Mouse (Mus musculus) Patski (cell line): ENCODE data around the gene Naa50. TPM values are rescaled to one million over a fixed set of nuclear protein-coding genes. Genes with fewer than 3 reads are reported as not detected.

Experiments used
- ATAC-seq: fragments of 100-300 bp; one replicate; pipeline ENCODE4 v1.8.0; 2021
- CTCF ChIA-PET: fragments of 350-600 bp; sonication (Branson Sonifier 250); formaldehyde crosslinking; loops from one replicate; lab custom pipeline; 2022; ENCODE audit warnings: inconsistent platforms; lab: Charles Lee
- POLR2A ChIA-PET: fragments of 350-600 bp; sonication (Branson Sonifier 250); formaldehyde crosslinking; loops from one replicate; lab custom pipeline; 2022; ENCODE audit warnings: antibody characterized with exemption, inconsistent platforms; lab: Charles Lee
- DNase-seq: peaks from one replicate; pipeline ENCODE4 v3.0.0-alpha.2; 2011; ENCODE audit warnings: low read depth, low spot score
- H3K27me3 ChIP-seq: fragments of 371-371 bp; one replicate; pipeline ENCODE4 v1.5.1; 2021
- CTCF ChIP-seq: fragments of 100-300 bp; IDR thresholded peaks from one replicate; pipeline ENCODE4 v1.5.1; 2021
- in situ Hi-C: fragments of 300-500 bp; cut with MboI; formaldehyde crosslinking; loops from 3 replicates; pipeline ENCODE4 v1.11.1; 2018; ENCODE audit warnings: low pct_unique_long_range_greater_than_20kb, mixed read lengths
- polyA plus RNA-seq: library from polyadenylated mRNA; unstranded; gene quantifications from one replicate; pipeline ENCODE4 v1.2.3, GENCODE M21; 2021

Naa50 gene
- polyA plus RNA-seq, 1 experiment from 2014 or later, result 73.3 TPM

DNA sequence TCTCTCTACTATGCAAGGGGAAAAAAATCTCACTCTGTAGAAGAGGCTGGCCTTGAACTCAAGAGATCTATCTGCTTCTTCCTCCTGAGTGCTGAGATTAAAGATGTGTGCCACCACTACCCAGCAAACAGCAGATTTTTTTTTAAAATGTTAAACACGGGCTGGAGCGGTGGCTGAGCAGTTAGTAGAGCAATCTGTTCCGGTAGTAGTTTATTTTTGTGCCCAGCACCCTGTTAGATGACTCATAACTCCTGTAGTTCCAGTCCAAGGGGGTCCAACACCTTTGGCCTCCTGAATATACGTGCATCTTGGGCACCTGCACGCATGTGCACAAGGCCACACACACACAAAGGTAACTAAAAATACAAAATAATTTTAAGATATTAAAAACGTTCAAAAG is 17.1 kb upstream of the Naa50 start:
- H3K27me3 ChIP-seq, result no peaks in the 10 kb centered on the region
- in situ Hi-C loops, result no loop called here
- CTCF ChIA-PET, result no interaction called here
- no peak for TF ChIP-seq CTCF
- ATAC-seq, result peak; percentile 10
- POLR2A ChIA-PET, result no interaction called here
- no peak for DNase-seq

DNA sequence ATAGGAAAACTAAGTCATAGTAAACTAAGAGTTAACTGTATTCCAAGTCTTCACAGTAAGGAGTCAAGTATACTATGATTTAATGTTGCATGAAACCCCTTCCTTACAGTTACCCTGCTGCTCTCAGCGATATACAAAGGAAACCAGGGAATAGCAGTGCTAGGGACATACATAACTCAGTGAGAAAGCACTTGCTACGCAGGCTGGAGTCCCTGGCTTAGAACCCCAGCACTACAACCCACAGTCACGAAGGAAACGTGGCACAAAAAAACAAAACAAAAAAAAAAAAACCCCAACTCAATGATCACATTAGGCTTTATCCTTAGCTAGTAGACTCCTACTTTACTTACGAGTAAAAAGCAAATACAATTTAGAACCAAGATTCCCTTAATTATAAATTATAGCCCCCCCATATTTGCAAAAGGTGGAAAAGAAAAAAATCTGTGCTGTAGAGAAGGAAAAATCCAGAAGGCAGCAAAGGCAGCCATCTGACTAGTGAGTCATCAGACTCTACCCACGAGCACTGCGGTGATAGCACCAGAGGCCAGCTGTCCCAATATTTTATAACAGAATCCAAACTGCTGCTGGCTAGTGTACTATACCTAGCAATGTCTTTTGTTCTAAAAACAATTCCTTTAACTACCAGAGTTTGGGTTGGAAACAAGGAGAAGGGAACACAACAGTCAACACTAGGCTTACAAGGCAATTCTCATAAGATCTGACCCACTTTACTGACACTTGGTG is 16.5 kb upstream of the Naa50 start:
- in situ Hi-C loops, result no loop called here
- ATAC-seq, result peak; percentile 86

DNA sequence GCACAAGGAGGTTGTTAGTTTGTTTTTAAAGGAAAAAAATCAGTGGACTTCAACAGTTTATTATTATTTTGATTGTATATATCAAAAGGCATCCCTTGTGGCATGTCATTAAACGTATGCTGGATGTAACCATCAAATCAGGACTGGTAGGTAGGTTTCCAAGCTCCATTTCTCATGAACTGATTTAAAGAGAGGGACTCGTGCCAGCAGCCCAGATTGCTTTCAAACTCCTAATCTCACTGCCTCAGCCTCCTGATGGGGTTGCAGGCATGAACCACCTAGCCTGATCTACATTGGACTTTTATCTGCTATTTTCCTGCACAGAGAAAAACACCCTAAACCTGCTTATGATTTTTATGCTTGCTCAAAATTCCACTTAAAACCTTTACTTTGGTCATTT is 15.8 kb upstream of the Naa50 start:
- POLR2A ChIA-PET, result no interaction called here

More for the DNA sequence above, 16.5 kb upstream of the Naa50 start:
- DNase-seq, result no peak
- POLR2A ChIA-PET, result no interaction called here
- TF ChIP-seq CTCF, result no peak
- H3K27me3 ChIP-seq, result no peaks in the 10 kb centered on the region
- CTCF ChIA-PET, result interaction anchor here (0.6 to 1.9 kb wide), 3 partner anchors 10 to 33 kb away, joined by 4 to 5 read pairs (median 4); no protein-coding TSS in a partner anchor

DNA sequence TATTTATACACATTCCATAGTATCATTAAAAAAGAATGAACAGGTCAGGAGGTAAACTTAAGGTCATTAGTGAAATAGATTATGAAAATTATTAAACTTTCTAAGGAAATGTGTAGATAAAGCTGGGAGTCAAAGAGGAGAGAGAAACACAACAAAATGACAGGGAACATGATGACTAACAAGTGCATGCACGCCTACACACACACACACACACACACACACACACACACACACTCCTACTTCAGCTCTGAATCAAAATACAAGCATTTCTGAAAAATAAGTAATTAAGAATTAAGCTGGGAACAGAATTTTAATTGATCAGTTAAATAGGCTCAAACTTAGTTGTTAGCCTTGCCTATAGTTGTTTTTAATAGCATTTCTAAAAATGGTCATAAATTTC is 14.9 kb upstream of the Naa50 start:
- in situ Hi-C loops, result loop anchor here (25.0 kb wide), 1 partner anchor 1038 kb away; the partner anchor contains the start of genes Atg3 and Slc35a5
- ATAC-seq (no peak), DNase-seq (no peak)
- ChIA-PET POLR2A (interaction anchor here (0.5 kb wide), 1 partner anchor 48 kb away, joined by 3 read pairs; no protein-coding TSS in a partner anchor), CTCF (interaction anchor here (1.3 to 1.9 kb wide), 2 partner anchors 9 to 18 kb away, joined by 3 to 5 read pairs; no protein-coding TSS in a partner anchor)
- no peaks in the 10 kb centered on the region for H3K27me3 ChIP-seq
- TF ChIP-seq CTCF, result no peak

More for the DNA sequence above, 15.8 kb upstream of the Naa50 start:
- CTCF ChIA-PET, result interaction anchor here (0.6 to 1.9 kb wide), 3 partner anchors 10 to 32 kb away, joined by 4 to 5 read pairs (median 4); no protein-coding TSS in a partner anchor
- TF ChIP-seq CTCF, result no peak
- ATAC-seq (no peak), DNase-seq (no peak)
- H3K27me3 ChIP-seq, result no peaks in the 10 kb centered on the region
- in situ Hi-C loops, result no loop called here

DNA sequence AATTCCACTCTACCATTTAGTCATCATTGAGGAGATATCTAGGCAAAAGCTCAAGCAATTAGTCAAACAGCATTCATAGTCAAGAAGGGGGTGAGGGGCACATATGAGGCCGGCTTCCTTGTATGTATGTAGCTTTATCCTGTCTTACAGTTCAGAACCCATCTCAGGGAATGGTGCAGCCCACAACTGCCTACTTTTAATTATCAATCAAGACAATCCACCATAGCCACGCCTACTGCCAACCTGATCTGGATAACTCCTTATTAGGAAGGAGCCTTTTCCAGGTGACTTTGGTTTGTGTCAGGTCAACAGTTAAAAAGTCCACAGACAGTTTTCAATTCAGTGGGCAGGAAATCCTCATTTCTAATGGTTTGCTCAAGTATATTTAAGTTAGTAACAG is 14.2 kb upstream of the Naa50 start:
- CTCF ChIA-PET, result interaction anchor here (1.3 kb wide), 1 partner anchor 17 kb away, joined by 3 read pairs; no protein-coding TSS in a partner anchor
- no peak for TF ChIP-seq CTCF
- POLR2A ChIA-PET, result interaction anchor here (0.5 kb wide), 1 partner anchor 47 kb away, joined by 3 read pairs; no protein-coding TSS in a partner anchor

DNA sequence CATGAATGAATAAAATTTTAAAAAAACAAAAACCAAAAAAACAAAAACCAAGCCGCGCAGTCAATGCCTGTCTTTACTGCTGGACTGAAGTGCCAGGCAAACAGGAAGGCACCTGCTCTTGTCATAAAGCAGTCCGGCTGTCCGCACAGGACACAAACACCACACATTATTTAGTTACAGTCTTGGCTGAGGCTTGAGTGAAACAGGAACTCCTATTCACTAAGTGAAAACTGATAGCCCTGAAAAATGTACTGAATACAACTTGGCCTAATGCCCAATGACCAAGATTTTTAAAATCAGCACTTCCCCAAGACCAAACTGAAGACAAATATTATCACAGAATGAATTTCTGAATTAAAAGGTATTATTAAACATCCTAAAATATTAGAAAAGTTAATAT is 13.2 kb upstream of the Naa50 start:
- TF ChIP-seq CTCF, result no peak
- ATAC-seq, result no peak
- in situ Hi-C loops, result loop anchor here (25.0 kb wide), 1 partner anchor 1036 kb away; the partner anchor contains the start of genes Atg3 and Slc35a5
- DNase-seq, result no peak
- no peaks in the 10 kb centered on the region for H3K27me3 ChIP-seq
- POLR2A ChIA-PET, result no interaction called here
- CTCF ChIA-PET, result no interaction called here

More for the DNA sequence above, 14.2 kb upstream of the Naa50 start:
- ATAC-seq (no peak), DNase-seq (no peak)
- H3K27me3 ChIP-seq, result no peaks in the 10 kb centered on the region
- in situ Hi-C loops, result loop anchor here (25.0 kb wide), 1 partner anchor 1037 kb away; the partner anchor contains the start of genes Atg3 and Slc35a5

DNA sequence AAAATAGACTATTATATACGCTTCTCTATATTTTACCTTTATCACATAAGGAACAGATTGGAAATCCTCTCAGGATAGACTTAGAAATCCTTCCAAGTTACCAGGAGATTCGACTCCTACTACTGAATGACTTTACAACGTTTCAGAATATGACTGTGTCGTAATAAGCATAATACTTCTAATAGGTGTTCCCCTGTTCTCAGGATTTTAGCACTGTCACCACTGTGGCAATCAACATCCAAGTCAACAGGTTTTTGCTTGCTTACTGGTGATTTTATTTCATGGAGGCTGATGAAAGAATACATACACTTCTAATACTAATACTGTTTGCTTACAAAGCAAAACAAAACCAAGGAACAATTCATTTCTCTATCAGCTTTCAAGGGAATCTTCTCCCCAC is 7.3 kb upstream of the Naa50 start:
- no peaks in the 10 kb centered on the region for H3K27me3 ChIP-seq
- no peak for DNase-seq
- TF ChIP-seq CTCF, result no peak
- in situ Hi-C loops, result loop anchor here (25.0 kb wide), 1 partner anchor 1030 kb away; the partner anchor contains the start of genes Atg3 and Slc35a5
- ATAC-seq, result no peak
- CTCF ChIA-PET, result no interaction called here
- POLR2A ChIA-PET, result interaction anchor here (1.1 kb wide), 1 partner anchor 42 kb away, joined by 4 read pairs; no protein-coding TSS in a partner anchor

DNA sequence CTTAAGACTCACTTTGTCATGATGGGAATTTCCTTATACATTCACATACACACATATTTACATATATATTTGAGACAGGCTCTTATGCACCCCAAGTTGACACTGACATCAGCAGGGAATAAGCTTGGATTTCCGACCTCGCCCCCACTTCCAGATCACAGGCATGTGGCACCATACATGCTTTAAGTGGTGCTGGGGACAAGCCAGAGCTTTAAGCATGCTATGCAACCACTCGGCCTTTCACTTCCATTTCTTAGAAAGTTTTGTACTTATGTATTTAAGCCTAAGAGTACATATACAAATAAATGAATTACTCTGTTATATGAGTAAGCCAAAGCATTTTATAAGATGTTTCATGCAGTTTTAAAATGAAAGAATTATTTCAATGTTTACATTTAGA is 6.4 kb upstream of the Naa50 start:
- in situ Hi-C loops, result loop anchor here (25.0 kb wide), 1 partner anchor 1029 kb away; the partner anchor contains the start of genes Atg3 and Slc35a5
- CTCF ChIA-PET, result interaction anchor here (2.2 kb wide), 1 partner anchor 9 kb away, joined by 5 read pairs; no protein-coding TSS in a partner anchor
- DNase-seq, result no peak
- no peaks in the 10 kb centered on the region for H3K27me3 ChIP-seq
- ATAC-seq, result no peak
- POLR2A ChIA-PET, result interaction anchor here (1.1 kb wide), 1 partner anchor 41 kb away, joined by 4 read pairs; no protein-coding TSS in a partner anchor
- no peak for TF ChIP-seq CTCF

DNA sequence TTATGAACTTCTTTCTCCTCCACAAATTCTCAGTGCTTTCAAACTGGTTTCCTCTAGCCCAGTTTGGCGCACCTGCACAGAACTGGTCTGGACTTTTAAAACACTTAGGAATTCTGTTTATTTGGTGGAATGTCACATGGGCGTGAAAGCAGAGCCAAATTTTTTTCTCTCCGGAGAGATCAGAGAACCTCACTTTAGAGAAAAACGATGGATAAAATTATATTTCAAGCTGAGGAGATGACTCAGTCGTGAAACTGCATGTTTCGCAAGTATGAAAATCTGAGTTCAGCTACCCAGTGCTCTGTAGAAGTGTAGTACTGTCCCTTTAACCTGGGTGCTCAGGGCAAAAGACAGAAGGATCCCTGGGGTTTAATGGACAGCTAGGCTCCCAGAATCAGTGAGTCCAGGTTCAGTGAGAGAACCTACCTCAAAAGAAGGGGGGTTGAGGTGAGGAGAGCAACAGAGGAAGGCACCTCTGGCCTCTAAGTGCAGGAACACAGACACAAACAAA is 3.1 kb upstream of the Naa50 start:
- ChIA-PET POLR2A (interaction anchor here (0.6 kb wide), 1 partner anchor 147 kb away, joined by 3 read pairs; no protein-coding TSS in a partner anchor), CTCF (no interaction called here)
- in situ Hi-C loops, result loop anchor here (25.0 kb wide), 1 partner anchor 1026 kb away; the partner anchor contains the start of genes Atg3 and Slc35a5
- TF ChIP-seq CTCF, result no peak
- H3K27me3 ChIP-seq, result no peaks in the 10 kb centered on the region
- ATAC-seq (no peak), DNase-seq (no peak)

DNA sequence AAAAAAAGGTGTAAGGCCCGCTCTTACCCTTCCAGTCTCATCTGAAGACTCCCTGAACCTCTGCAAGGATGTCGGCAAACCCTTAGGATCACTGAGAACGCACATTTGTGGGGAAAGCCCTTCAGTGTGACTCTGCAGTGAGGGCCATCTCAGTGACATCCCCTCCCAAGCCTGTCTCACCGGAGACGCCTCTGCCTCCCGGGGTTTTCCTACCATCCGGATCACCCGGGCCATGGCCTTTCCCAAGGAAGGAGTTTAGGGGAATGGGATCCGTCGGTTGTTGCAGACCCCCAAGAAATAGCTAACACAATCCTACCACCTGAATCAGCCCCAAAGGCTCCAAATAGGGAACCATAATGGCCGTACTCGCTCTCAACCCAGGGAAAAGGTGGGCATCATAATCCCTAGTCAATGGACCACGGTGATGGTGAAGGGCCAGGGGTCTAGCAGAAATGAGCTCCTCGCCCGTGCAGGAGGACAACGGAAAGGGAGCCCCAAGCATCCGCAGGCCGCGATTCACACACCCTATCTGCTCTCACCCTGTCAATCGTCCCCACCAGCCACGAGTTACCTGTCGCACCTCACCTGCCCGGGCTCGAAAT is 1.2 kb upstream of the Naa50 start:
- ATAC-seq, result peak; percentile 3
- DNase-seq, result no peak
- in situ Hi-C loops, result loop anchor here (25.0 kb wide), 1 partner anchor 1024 kb away; the partner anchor contains the start of genes Atg3 and Slc35a5
- TF ChIP-seq CTCF, result no peak
- ChIA-PET CTCF (no interaction called here), POLR2A (interaction anchor here (1.2 kb wide), 1 partner anchor 34 kb away, joined by 3 read pairs; no protein-coding TSS in a partner anchor)
- H3K27me3 ChIP-seq, result no peaks in the 10 kb centered on the region
